Mouse (Mus musculus) testis, postnatal 14 days (tissue): ENCODE measurements around the gene Usp39.

ENCODE experiments used
- DNase-seq: peaks from one replicate; pipeline ENCODE4 v3.0.0; 2021; ENCODE audit warnings: low spot score

Usp39 gene

DNA sequence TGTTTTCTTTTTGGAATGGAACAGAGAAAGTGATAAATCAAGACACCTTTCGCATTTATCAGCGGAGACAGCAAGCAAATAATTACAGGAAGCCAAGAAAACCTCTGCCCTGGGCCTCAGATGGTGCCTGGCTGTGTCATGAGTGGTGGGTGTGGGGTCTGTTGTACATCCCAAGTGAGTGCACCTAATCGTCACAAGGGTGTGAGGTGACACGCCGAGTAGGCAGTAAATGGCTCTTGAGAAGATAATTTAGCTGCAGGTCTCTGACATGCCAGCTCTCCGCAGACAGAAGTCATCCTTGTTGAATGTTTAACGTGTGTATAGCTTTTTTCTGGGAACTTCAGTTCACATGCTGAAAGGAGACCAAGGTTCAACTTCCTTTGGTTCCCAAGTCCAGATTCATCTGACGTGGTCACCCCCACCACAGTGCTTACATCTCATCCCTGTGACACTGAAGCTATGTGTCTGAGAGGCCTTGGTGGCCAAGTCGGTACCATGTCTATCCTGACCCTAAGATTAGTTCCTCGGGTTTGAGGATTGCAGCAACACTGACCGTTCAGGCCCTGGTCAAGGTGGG, 42.5 kb downstream of the Usp39 start:
- no peak for DNase-seq

DNA sequence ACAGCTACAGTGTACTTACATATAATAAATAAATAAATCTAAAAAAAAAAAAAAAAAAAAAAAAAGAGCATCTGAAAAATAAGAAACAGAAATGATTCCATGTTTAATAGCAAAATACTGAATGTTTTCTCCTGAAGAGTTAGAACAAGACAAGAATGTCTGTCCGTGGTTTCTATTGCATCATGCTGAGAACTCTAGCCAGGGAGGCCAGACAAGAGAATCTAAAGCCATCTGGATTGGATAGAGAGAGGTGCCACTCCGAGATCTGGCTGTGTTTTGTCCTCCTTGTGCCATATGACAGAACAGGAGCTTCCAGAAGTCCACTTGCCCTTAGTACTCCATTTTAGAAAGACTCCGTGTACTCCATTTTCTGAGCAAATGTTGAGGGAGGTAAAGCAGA, 47.2 kb downstream of the Usp39 start:
- no peak for DNase-seq

DNA sequence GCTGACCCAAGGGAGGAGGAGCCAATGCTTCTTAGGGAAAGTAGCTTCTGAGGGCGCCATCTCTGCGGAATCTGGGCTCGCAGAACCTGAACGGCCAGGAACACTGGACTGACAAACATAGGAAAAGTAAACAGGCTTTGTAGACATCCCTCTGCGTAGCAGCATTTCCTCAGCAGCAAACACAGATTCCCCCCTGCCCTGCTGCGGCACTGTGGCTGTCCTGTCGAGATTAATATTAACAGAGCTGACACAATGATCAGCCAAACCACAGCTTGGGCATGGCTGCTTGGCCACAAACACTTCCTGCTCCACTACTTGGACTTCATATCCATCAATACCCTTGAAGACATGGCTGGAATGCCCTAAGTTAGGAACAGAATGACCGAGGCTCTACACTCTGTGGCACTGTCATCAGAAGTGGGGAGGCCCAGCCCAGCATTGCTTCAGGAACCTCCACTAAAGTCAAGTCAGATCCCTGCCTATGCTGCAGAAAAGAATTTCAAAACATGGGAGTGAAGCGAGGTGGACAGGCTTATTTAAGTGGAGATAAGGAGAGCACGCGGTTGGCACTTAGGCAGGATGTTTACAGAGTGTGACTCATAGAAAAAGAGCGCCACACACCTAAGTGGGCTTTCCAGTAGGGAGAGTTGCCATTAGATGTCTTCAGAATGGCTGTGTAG, 51.9 kb downstream of the Usp39 start:
- DNase-seq: no peak

DNA sequence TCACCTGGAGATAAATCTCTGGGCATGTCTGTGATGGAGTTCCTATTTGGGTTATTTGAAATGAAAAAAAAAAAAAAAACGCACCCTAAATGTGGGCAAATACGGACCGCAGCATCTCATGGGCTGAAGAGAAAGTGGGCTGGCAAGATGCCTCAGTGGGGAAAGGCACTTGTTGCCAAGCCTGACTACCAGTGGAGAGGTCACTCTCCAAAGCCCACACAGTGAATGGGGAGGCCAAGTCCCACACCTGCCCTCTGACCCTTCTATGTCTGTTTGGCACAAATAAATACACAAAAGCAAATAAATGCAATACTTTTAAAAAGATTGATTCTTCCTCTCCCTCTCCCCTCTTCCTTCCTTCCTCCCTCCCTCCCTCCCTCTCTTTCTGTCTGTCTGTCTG, 55.5 kb downstream of the Usp39 start:
- no peak for DNase-seq

DNA sequence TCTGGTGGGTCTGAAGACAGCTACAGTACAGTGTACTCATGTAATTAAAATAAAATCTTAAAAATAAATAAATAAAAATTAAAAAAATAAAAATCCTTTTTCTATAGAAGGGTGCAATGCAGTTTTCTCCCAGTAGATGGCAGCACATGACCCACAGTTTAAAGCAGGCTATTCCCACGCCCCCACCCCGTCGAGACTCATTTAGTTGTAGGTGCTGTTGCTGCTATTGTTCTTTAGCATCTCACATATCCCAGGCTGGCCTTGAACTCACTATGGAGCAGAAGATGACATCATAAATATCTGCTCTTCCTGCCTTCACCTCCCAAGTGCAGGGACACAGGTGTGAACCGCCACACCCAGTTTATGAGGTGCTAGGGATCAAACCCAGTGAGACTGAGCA, 61.1 kb downstream of the Usp39 start:
- no peak for DNase-seq

DNA sequence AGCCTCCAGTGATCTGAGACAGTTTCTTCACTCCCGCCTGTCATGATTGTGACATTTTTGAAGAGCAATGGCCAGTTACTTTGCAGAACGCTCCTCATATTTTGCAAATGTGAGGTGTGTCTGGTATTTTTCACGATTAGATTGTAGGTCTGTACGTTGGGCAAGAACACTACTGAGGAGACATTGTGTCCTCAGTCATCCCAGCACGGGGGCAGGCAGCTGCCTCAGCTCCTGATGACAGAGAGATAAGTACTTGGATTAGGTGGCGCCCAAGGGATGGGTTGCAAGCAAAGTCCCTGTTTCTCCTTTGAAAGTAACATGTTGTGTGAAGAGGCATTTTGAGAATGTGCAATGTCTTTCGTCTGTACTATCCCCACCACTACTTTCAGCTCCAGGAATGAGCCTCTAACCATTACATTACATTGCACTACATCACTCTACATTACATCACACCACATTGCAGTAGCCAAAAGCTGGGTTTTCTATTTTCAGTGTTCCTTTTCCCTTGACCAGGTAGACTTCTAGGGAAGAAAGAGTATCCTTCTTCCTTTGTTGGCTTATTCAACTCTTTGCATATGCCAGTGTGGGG, 64.5 kb downstream of the Usp39 start:
- DNase-seq: no peak

DNA sequence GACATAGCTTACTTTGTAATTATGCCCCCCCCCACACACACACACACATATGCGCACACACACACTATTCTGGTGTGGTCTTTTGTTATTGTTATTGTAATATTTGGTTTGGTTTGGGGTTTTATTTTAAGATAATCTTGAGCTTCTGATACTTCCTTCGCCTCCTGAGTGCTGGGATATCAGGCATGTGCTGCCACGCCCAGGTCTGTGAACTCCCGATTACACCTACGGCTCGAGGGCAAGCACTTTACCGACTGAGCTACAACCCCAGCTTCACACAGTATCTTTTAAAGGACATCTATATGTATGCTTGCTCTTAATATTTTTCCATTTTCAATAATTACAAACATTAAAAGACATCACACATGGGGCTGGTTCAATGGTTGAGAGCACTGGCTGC, 65.5 kb downstream of the Usp39 start:
- DNase-seq: no peak

DNA sequence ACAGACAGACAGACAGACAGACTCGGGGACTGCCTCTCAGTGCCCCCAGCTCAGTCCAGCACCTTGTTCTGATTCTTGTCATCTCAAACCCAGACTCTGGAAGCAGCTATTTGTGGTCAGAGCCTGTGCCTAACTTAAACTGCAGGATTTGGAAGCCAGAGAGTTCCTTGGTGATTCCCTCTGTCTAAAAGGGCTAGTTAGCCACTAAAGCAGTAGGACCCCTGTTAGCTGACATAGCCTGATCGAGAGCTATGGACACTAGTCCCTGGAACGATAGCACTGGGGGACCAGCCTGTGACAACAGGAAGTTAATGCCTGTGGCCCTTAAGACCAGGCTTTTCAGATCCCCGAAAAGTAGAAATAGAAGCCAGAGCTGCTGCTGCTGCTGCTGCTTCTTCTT, 66.1 kb downstream of the Usp39 start:
- DNase-seq: no peak

DNA sequence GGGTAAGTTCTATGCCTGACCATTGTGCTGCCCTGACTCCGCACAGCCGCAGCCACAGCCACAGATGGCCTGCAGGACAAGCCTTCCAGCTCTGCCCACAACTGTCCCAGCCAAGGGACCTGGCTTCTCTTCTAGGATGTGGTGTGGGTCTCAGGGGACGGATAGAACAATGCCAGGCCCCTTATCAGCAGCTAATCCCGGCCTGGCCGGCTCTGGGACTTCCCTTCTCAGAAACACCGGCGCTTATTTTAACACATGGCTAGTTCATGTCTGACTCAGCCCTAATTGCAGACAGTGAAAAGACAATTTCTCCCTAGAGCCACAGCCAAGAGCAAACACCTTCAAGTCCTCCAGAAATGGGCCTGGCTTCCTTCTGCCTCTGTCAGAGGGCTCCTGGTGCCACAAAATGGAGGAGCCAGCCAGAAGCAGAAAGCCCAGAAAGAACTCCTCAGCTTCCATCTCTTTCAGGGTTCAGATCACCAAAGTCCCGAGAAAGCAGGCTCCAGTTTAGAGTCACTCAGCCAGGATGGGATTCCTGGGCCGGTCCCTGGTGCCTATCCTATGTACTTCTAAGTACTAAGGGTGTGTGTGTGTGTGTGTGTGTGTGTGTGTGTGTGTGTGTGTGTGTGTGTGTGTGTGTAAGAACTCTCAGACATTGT, 67.3 kb downstream of the Usp39 start:
- no peak for DNase-seq

DNA sequence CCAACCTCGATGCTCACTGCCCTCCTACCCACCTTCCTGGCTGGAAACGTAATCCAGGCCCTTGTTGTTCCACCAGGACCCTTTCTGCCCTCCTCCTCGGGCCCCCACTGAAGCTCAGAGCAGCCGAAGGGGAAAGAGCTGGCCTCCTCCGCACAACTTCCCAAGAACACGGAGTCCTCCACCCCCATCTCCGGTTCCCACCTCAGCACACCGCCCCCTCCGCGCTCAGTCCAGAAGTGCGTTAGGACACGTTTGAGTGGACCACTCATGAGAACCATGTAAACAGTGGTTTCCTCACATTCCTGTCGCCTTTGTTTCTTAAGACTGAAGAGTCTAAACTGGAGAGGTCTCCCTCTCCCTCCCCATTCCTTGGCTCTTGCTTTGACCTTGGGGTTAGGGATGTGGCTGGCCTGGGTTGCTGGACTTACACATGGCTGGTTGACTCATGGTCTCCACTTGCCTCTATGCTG, 68.0 kb downstream of the Usp39 start:
- no peak for DNase-seq

DNA sequence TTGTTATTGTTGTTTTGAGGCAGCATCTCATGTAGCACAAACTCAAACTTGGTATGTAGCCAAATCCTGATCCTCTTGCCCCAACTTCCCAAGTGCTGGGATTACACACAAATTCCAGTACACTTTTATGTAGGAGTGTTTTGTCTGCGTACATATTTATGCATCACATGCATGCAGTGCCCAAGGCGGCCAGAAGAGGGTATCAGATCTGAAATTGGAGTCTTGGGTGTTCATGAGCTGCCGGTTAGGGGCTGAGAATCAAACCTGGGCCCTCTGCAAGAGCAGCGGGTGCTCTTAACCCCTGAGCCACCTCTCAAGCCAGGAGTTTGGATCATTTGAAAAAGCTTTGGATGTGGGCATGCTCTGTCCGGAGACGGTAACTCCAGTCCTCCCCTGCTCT, 68.8 kb downstream of the Usp39 start:
- peak; percentile 39 for DNase-seq

DNA sequence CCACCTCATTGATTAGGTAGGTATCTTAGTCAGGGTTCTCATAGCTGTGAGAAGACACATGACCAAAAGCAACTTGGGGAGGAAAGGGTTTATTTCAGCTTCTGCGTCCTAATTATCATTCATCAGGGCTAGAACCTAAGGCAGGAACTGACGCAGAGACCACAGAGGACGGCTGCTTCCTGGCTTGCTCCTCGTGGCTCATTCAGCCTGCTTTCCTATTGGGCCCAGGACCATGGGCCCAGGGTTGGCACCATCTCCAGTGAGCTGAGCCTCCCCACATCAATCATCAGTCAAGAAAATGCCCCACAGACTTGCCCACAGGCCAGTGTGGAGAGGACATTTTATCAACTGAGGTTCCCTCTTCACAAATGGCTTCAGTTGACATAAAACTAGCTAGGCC, 69.5 kb downstream of the Usp39 start:
- no peak for DNase-seq

DNA sequence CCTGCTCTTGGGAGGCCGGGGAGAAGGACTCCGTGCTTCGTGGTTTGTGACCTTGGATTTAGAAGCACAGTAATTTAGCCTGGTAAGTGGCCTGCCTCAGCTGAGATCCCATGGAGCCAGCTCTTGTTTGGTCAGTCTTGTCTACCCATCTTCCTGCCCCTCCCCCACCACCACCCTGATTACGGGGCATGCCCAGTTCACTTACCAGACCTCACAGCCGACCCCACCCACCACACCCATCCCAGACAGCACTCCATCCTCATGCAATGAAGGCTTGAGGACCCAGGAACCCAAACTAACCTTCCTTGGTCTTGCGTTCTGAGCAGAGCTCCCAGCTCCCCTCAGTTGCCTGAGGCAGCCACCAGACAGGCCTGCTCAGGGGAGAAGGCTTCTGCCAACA, 71.8 kb downstream of the Usp39 start:
- no peak for DNase-seq

DNA sequence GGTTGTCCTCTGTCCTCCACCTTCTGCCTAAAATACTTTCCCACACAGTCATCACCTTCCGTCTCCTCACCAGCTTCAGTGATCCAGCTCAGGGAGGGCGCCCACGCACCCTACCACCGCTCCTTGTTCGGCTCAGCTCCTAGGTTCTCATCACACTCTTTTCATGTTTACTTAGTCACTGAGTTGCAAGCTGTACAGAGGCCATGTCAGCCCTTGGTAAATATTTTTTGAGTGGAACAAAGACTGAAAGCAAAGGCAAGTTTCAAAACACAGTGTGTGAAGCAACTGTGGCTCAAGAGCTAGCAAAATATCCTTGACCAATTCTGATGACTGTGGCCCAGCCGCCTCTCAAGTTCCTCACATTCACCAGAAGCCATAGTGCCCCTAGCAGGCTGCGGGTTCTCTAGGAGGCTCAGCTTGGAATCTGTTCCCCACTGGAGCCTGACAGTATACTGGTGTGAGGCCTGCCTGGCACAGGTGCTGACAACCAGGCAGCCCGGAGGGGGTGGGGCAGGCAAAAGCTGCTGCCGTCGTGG, 72.8 kb downstream of the Usp39 start:
- DNase-seq: no peak

DNA sequence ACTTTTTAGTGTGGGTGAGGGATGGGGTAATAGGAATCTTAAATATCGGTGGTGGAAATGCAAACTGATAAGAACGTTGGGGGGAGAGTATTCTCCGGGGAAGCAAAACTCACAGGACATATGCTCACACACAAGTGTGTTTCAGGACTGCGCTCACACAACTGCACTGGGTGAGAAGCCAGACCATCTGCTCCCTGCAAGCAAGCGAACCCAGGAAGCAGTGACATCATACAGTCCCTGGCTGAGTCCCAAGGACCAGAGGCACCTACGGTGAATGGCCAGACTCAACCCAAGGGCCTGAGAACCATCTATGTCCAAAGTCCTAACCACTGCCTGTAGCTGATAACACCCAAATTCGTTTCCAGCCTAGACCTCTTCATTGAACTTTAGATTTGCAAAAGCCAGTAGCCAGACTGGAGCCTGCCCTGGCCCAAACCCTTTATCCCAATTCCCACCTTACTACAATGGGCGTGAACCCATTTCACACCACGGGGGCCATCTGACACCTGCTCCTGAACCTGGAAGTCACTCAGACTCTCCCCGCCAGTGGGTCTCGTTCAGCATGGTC, 73.9 kb downstream of the Usp39 start:
- DNase-seq: no peak

DNA sequence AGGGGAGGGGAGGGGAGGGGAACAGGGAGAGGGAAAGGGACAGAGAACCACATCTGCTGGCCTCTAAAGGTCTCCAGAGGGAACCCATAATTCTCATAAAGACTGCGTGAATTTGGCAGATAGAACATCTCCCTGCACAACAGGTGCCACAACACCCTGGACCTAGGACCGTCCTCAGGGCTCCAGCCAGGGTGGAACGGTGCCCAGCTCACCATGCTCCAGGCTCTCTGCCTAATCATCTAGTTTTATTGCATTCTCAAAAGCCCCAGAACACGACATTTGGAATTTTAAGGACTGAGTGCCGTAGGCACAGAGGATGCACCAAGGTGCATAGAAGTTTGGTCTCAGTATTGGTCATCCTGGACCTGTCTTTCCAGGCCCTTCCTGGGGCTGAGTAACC, 74.7 kb downstream of the Usp39 start:
- no peak for DNase-seq
